Mouse (Mus musculus): ENCODE measurements around the gene Aqp6.
A peak's percentile ranks its signal among the peaks of the same experiment; 100 is the strongest.

The Aqp6 gene

DNA sequence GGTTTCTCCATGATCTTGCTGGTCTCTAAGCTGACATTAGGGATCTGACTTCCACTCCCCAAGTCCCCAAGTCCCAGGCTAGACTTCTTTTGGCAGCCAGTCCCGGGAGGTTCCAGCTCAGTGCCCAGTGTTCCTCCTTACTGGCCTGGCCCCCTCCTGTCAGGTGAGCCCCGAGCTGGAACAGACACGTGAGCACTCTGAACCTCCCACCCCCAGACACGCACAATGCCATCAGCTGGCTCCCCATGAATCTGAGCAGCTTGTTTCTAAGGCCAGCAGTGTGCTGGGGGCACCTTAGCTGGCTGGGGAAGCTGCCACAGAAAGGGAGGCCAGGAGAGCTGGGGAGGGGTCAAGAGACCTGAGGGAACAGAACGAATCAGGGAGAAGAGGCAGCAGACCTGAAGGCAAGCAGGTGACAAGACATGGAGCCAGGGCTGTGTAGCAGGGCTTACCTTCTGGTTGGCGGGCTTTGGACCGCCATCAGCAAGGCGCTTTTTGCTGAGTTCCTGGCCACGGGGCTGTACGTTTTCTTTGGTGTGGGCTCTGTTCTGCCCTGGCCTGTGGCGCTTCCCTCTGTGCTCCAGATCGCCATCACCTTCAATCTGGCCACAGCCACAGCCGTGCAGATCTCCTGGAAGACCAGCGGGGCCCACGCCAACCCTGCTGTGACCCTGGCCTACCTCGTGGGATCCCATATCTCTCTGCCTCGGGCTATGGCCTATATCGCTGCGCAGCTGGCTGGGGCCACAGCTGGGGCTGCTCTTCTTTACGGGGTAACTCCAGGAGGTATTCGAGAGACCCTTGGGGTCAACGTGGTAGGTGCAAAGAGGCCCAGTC is at the start of gene Aqp6:
Gene Aqp6, plus strand, starts transcription at position 415 of the 837 bp plus-strand sequence.
- no peak for DNase-seq (ENCODE audit: extremely low spot score, low spot score)

DNA sequence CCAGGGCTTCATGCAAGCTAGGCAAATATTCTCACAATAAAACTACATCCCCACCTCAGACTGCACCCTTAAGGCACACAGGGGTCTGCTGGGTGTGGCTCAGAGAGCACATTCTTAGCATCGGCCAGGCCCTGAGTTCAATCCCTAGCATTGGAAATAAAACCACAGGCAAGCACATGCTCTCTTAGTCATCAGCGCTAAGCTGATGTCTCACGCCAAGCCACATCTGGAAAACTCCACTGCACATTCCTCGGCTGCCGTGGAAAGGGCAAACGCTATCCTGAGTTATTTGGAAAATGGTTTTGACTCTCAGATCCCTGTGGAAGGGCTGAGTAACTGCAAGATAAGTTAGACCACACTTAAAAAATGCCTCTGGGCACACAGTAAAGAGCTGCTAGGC is 47.4 kb upstream of the Aqp6 start:
- no peak for DNase-seq (ENCODE audit: extremely low spot score, low spot score)

DNA sequence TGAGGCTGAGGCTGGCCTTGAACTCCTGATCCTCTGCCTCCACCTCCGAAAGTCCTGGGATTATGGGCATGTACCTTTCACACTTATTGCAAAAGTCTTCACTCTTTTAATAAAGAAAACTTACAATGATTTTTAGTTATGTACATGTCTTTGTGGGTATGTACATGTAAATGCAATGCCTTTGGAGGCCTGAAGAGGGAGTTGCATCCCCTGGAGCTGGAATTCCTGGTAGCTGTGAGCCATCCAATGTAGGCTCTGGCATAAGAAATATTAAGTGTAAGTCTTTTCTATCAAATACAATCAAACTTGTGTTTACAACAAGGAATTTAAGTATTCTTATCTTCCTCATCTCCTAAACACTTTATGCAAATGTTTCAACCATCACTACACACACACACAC is 42.3 kb upstream of the Aqp6 start:
- no peak for DNase-seq (ENCODE audit: extremely low spot score, low spot score)

DNA sequence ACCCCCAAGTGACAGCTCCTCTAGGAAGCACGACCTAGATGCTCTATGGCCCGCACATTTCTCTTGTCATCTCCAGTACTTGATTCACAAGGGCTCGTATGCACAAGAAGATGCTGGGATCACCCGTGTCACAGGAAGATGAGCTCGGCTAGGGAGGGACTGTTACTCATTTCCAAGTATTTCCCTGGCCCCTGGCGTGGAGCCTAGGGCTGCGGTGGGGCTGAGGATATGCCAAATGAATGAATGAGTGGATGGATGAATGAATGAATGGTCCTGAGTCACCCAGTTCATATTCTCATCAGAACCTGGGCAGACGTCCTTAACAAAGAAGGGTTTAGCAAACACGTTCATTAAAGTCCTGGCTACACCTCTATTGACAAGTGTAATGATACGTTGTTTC is 41.0 kb upstream of the Aqp6 start:
- no peak for DNase-seq (ENCODE audit: extremely low spot score, low spot score)

DNA sequence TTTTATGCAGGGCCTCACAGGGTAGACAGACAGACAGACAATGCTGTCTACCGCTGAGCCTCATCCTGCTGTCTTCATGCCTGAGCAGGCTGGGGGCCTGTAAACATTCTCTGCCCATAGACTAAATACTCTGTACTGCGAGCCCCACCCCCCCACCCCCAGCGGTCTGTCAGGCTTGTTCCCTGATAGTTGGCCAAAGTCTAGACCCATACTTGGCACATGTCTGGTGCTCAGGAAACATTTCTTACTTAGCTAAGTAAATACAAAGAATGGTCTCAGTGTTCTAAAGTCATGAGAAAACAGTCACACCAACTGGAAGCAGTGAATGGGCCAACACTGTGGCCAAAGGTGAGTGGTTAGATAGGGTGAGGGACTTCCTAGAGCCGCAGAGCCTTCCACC is 33.8 kb upstream of the Aqp6 start:
- DNase-seq (ENCODE audit: extremely low spot score, low spot score) = no peak

DNA sequence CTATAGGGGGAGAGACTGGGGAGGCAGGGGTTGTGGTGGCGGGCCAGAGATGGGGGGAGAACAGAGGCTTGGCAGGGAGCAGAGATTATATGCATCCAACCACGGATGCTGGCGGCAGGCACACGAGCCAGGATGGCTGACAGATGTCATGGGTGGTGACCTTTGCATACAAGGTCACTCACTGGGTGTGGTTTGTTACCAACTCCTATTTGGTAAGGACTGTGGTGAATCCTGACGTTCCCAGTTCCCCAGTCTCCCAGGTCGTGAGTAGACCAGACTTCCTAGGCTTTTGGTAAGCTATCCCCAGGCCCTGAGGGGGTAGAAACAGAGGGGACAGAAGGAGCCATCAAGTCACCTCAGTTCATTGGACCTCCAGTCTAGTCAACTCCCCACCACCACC is 32.5 kb upstream of the Aqp6 start:
- no peak for DNase-seq (ENCODE audit: extremely low spot score, low spot score)

DNA sequence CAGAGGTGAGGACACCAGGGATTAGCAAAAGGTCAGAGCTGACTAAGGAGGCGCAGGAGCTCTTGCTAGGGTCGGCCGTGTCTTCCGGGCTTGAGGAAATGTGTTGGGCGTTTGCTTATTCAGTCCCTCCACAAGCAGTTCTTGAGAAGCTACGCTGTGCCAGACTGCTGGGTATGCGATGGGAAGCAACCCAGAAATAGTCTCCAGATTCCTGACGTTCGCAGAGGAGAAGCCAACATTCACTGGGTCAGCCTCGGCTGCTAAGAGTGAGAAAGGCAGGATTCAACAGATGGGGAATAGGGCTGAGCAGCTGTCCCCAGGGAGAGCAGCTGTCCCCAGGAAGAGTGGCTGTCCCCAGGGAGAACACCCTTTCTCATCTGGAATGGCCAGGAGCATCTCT is 32.1 kb upstream of the Aqp6 start:
- no peak for DNase-seq (ENCODE audit: extremely low spot score, low spot score)

DNA sequence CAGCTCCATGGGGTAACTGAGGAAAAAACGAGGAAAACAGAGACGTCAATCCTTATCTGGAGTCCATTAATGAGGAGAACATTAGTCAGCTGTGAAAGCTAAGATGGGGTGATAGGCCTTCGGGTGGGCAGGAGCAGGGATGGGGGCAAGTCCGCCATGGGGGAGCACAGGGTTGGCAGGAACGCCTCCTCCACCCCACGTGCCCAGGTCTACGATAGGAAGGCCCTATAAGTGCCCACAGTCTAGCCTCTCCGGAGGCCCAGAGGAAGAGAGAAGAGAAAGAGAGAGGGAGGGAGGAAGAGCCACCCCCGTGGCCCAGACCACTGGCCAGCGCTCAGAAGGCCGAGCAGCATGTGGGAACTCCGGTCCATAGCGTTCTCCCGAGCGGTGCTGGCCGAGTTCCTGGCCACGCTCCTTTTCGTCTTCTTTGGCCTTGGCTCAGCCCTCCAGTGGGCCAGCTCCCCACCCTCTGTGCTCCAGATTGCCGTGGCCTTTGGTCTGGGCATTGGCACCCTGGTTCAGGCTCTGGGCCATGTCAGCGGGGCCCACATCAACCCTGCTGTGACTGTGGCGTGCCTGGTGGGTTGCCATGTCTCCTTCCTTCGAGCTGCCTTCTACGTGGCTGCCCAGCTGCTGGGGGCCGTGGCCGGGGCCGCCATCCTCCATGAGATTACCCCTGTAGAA is 22.3 kb upstream of the Aqp6 start, which contains the start of gene Aqp2:
Gene Aqp2, plus strand, starts transcription at position 254 of the 684 bp plus-strand sequence.
- DNase-seq (ENCODE audit: extremely low spot score, low spot score) = no peak

DNA sequence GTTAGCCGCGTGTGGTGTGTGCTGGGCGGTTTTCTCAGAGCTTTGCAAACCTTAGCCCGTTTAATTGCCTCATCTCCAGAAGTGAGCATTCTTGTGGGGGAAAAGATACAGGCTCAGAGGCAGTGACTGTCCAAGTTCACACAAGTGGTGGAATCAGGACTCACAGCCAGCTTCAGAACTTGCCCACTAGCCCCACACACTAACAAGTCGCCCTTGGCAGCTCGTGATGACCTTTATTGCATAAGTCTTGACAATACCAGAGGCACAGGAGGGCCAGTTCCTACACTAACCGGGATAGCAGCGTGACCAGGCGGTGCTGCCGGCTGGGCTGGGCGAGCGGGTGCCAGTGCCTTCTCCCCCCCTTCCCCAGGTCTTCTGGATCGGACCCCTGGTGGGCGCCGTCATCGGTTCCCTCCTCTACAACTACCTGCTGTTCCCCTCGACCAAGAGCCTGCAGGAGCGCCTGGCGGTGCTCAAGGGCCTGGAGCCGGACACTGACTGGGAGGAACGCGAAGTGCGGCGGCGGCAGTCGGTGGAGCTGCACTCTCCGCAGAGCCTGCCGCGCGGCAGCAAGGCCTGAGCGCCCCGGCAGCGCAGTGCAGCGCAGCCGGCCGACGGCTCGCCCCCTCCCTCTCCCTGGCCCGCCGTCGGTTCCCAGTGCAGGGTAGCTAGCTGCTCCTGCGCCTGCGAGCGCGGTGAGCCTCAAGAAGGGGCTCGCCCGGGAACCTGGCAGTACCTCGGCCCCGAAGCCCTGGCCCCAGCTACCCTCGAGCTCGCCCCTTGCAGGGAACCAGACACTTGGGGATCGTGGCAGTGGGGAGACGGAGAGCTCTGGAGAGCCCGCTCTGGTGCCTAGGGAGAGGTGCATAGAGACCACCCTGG is 17.5 kb upstream of the Aqp6 start:
- peak; percentile 63 for DNase-seq (ENCODE audit: extremely low spot score, low spot score)

DNA sequence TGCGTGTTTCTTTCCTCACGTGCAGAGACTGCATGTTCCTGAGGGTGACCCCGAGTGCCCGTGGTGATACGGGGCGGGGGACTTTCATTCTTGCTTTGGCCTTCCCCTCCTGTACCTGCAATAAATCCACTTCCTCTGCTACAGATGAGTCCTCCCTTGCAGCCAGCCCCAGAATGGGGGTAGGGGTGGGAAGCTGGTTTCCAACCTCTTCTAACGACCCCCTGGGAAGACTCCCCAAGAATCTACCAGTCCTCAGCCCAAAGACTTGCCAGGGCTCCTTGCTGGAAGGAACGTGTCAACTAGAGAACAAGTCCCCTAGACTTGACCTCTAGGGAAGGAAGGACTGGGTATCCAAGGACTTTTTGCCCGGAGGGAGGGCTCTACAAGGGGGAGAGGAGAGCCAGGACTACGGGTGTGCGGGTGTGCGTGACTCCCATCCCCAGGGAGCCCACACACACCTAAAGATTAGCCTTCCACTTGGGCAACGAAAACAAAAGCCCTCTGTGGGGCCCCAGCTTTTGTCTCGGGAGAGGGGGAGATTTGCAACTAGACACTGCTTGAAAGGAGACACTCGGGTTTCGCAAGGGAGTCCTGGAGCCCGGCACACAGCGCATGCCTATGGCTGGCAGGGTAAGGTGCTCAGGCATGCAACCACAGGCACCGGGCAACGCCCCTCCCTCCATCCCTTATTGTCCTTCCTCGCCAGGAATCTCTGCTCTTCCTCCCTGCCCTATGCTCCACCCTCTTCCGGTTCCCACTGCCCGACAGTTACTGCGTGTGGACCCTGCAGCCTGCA is 16.6 kb upstream of the Aqp6 start:
- no peak for DNase-seq (ENCODE audit: extremely low spot score, low spot score)

DNA sequence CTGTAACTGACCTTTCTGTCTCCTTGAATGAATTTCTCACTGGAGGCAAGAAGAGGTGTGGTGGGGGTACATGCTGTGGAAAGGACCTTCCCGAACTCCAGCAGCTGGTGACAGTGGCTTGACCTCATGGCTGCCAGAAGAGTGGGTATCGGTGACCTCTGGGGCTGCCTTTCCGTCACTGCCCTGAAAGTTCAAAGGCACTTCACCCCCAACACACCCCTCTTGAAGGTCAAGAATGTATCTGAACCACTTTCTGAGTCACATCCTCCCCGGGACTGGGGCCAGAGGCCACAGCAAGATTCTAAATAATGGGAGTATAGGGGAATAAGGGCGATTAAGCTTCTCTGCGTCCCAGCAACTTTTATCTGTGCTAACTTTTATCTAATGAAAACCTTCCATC is 15.5 kb upstream of the Aqp6 start:
- no peak for DNase-seq (ENCODE audit: extremely low spot score, low spot score)

DNA sequence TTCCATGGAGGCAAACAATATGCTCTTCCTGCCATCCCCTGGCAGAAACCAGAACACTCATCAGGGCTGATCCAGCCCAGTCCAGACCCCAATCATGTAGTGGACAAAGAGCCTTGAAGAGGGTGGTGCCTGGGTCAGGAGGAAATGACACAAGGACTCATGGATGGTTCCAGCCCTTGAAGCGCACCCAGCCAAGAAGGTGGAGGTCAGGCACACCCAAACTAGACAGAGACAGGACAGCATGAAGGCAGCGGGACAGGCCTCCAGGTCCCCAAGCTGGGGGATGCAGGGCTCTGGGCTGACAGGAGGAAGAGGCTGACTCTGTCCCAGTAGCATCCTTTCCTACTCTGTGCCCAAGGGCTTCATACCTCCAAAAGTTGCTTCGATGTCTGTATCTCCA is 14.7 kb upstream of the Aqp6 start:
- no peak for DNase-seq (ENCODE audit: extremely low spot score, low spot score)

DNA sequence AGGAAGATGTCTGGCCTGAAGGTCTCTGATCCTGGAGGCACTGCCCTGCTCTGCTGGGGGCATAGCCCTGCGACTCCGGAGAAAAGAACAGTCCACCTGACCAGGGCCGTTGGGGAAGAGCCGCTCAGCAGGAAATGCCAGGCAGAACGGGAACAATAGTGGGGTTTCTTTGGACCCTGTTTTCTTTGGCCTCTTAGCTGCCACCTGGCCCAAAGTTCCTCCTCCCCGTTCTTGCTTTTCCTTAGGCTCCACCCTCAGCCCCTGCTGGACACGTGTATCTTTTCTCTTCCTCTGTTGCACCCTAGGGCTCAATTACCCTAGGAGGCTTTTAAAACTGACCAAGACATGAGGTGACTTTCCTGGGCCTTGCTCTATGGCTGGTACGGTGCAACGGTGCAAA is 12.0 kb upstream of the Aqp6 start:
- DNase-seq (ENCODE audit: extremely low spot score, low spot score) = no peak

DNA sequence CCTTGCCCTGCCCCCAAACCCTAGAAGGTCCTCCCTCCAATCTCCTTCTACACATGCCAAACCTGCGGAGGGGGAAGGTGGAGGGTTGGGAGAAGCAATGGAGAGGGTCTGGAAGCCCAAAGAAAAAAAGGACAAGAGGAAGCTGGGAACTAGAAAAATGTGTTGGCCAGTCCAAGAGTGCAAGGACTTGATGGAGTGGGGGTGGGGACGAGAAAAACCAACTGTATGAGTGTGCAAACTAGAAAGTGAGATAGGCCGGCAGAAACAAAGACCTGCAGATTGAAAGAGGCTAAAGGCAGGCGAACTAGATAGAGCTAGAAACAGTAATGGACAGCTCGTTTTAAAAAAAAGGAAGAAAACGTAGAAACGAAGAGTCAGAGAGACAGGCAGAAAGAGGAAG is 11.5 kb upstream of the Aqp6 start:
- no peak for DNase-seq (ENCODE audit: extremely low spot score, low spot score)

DNA sequence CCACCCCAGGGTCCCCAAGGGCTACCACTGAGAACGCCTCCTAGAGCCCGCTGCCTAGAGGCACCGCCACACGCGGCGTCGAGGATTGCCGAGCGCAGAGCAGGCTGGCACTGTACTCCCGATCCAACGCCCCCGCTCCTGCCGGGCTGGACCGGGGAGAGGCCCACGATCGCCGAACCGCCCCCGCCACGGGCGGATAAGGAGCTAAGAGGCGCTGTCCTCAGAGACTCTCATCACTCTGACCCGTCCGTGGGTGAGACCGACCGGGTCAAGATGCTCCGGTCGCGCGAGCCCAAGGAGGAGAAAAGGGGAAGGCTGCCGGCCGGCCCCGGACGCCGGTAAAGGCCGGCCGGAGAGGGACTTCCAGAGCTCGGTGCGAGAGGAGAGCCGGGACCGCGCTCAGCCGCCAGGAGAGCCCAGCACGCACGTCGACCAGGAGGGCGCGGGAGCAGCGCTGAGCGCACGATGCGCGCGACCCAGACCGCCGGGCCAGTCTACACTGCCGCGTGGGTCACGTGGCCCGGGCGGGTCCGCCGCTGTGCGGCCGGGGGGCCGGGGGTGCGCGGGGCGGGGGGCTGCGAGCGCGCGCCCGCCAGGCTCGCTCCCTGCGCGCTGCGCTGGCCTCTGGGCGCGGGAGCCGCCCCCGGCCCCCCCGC is 10.6 kb upstream of the Aqp6 start, which contains the start of gene Aqp5:
Gene Aqp5, plus strand, starts transcription at position 354 of the 656 bp plus-strand sequence.
- DNase-seq (ENCODE audit: extremely low spot score, low spot score) = no peak

DNA sequence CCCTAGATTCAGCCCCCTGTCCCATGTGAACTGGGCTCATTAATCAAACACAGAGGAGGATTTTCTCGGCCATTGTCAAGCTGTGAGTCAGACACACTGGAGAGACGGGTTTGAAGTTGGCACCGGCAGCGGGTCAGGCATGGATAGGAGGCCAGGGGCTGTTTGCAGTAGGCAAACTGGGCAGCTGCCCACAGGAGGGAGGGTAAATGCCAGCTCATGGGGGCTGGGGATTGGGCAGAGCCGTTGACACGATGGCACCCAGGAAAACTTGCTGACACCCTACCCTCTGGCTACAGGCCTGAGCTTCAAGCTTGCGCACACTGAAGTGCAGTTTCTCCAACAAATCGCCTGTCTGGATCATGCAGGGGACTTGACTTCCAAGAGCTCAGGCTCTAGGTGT is 9.0 kb upstream of the Aqp6 start:
- DNase-seq (ENCODE audit: extremely low spot score, low spot score) = no peak

DNA sequence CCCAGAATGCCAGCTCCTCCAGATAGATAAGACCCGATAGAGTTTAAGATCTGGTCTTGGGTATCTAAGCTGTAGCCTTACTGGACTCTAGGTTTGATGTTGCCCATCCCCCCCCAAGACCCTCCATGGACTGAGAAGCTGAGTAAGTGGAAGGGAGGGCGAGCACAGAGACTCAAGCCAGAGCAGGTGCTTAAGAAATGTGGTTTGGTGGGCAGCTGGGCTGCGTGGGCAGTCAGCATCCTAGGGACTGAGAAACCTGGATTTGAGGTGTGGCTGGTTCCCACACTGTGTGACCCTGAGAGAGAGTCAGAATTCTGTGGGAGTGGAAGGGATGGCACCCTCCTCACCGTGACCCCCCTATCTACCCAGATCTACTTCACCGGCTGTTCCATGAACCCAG is 8.3 kb upstream of the Aqp6 start:
- no peak for DNase-seq (ENCODE audit: extremely low spot score, low spot score)

DNA sequence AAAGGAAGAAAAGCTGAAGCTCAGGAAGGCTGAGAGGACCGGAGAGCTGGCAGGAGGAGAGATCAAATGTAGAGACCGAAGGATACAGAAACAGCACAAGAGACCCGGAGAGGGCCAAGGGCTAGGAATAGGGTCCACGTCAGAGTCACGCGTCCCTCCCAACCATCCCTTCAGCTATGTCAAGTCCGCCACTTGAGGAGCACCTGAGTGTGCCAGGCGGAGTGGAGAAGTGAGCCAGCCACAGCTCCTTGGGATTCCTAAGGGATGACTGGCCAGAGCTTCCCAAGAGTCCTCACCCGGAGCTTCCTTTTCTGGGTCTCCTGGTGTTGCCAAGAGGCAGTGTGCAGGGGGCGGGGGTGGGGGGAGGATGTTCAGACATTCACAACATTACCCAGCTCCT is 6.2 kb upstream of the Aqp6 start:
- no peak for DNase-seq (ENCODE audit: extremely low spot score, low spot score)

DNA sequence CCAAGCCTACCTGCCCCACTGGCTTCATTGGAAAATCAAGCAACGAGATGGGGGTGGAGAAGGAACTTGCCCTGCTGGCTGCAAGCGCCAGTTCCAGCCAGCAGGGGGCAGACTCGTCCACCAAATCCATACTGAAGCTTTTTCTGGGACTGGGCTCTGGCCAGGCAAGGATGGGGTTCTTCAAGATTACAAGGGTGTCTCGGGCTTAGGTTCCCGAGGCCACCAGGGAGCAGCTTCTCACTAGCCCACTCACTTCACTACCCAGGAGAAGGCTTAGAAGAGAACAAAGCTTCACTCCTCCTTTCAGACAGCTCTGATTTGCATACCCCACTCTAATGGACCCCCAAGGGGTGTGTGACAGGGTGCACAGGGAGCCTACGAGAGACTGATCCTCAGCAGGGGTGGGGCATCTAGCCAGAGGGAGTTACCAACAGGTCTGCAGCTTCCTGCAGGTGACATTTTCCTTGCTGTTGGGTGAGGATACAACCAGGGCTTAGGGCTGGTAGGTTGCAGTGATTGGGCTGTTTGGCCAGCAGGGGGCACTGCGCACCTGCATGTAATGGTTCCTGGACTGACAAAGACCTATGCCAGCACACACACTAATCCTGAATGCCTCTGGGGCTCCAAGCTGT is 5.0 kb upstream of the Aqp6 start:
- peak; percentile 91 for DNase-seq (ENCODE audit: extremely low spot score, low spot score)

DNA sequence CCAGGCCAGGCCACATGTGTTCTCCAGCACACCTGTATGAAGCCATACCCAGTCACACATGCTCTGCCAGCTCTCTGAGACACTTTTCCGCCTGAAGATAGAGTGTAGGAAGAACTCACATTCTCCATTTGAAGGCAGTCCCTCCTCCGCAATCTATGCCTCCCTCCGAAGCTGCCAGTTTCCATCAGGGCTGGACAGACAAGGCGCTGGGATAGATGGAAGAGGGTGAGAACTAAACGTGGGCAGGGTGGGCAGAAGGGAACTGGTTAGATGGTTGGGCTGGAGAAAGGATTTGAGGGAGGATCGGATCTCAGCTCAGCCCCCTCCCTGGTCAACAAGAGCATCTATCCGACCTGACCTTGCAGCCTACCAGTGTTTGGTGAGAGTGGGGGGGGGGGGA is 4.4 kb upstream of the Aqp6 start:
- no peak for DNase-seq (ENCODE audit: extremely low spot score, low spot score)
